Mouse (Mus musculus) ES-E14 (cell line): ENCODE data around the gene Hoxb5. TPM values are rescaled to one million over a fixed set of nuclear protein-coding genes. Genes with fewer than 3 reads are reported as not detected.

Source experiments
- DNase-seq: peaks from one replicate; pipeline ENCODE4 v3.0.0-alpha.2; 2013; ENCODE audit warnings: low read depth, low spot score
- H3K27ac ChIP-seq: 2 replicates; pipeline ENCODE4 v1.5.1; 2012; ENCODE audit warnings: low read depth, mild to moderate bottlenecking, low read length, moderate library complexity, mixed read lengths; ENCODE audit not compliant: poor library complexity, insufficient read depth, severe bottlenecking
- H3K36me3 ChIP-seq: 2 replicates; pipeline ENCODE4 v1.6.1; 2012; ENCODE audit warnings: mild to moderate bottlenecking, low read length, moderate library complexity, mixed read lengths; ENCODE audit not compliant: control insufficient read depth, poor library complexity, insufficient read depth, severe bottlenecking
- H3K4me1 ChIP-seq, 2 experiments: fragments of 150-350 bp in 1 of 2; sonication (generic) in 1 of 2; 2 replicates each; pipeline ENCODE4 v1.6.1; 2012; ENCODE audit warnings: low read length in 2 of 2, mild to moderate bottlenecking in 1 of 2, mixed read lengths in 1 of 2; ENCODE audit not compliant: control insufficient read depth in 2 of 2, insufficient read depth in 2 of 2, poor library complexity in 1 of 2
- H3K4me3 ChIP-seq, 2 experiments: fragments of 150-350 bp in 1 of 2; sonication (generic) in 1 of 2; 2 replicates each; pipeline ENCODE4 v1.5.1; 2012; ENCODE audit warnings: low read length in 2 of 2, low read depth in 1 of 2, mild to moderate bottlenecking in 1 of 2, mixed read lengths in 1 of 2; ENCODE audit not compliant: insufficient read depth in 1 of 2, poor library complexity in 1 of 2, severe bottlenecking in 1 of 2
- H3K9ac ChIP-seq: 2 replicates; pipeline ENCODE4 v1.6.1; 2012; ENCODE audit warnings: low read depth, mild to moderate bottlenecking, low read length, mixed read lengths; ENCODE audit not compliant: poor library complexity, insufficient read depth, severe bottlenecking
- H3K9me3 ChIP-seq: fragments of 150-350 bp; sonication (generic); 2 replicates; pipeline ENCODE4 v1.6.1; 2012; ENCODE audit warnings: low read depth, mild to moderate bottlenecking, low read length; ENCODE audit not compliant: control insufficient read depth, insufficient read depth
- CHD2 ChIP-seq: IDR thresholded peaks from 2 replicates; pipeline ENCODE4 v1.6.1; 2014; ENCODE audit warnings: mild to moderate bottlenecking, low read depth, low read length, inconsistent platforms
- HCFC1 ChIP-seq: IDR thresholded peaks from 2 replicates; pipeline ENCODE4 v1.6.1; 2012; ENCODE audit warnings: low read length, inconsistent platforms, borderline replicate concordance; ENCODE audit not compliant: insufficient read depth
- MAFK ChIP-seq: IDR thresholded peaks from 2 replicates; pipeline ENCODE4 v1.6.1; 2014; ENCODE audit warnings: mild to moderate bottlenecking, low read depth, low read length, inconsistent platforms; ENCODE audit not compliant: insufficient read depth
- ZC3H11A ChIP-seq: IDR thresholded peaks from 2 replicates; pipeline ENCODE4 v1.6.1; 2012; ENCODE audit warnings: low read depth, mild to moderate bottlenecking, inconsistent platforms, low read length, borderline replicate concordance
- ZNF384 ChIP-seq: IDR thresholded peaks from 2 replicates; pipeline ENCODE4 v1.6.1; 2012; ENCODE audit warnings: low read depth, low read length, inconsistent platforms
- in situ Hi-C, 2 experiments: fragments of 600-800 bp; cut with MboI; formaldehyde crosslinking; loops; one replicate each; pipeline ENCODE4 v1.15.1; 2025; ENCODE audit warnings: low sequenced_read_pairs in 2 of 2, inconsistent platforms in 1 of 2; ENCODE audit not compliant: unreplicated experiment in 2 of 2
- total RNA-seq: library from RNA; depleted of rRNA; stranded (reverse); fragments of 300-350 nt; gene quantifications from 2 replicates; pipeline ENCODE4 v1.2.3, GENCODE M21; 2012

Gene Hoxb5
- total RNA-seq, 1 experiment, result 0.09 TPM

DNA sequence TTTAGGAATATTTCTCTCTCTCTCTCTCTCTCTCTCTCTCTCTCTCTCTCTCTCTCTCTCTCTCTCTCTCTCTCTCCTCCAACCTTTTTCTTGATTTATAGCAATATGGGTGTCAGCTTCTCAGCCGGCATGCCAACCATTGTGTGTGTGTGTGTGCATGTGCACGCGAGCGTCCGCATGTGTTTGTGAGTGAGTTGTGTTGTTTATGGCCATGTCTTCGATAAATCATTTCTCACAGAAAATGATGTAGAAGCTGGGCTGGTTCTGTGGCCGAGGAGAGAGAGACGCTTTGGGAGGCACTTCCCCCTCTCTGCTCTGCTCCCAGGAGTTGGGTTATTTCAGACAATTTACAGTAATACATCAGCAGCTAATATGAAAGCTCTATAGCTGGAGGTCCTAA, 25.5 kb downstream of the Hoxb5 start:
- no peak overlapping the region for H3K27ac ChIP-seq
- in situ Hi-C loops, result loop anchor here in 1 of 2 experiments (5.0 kb wide), 1 partner anchor 46 kb away; the partner anchor contains the start of gene Hoxb8

DNA sequence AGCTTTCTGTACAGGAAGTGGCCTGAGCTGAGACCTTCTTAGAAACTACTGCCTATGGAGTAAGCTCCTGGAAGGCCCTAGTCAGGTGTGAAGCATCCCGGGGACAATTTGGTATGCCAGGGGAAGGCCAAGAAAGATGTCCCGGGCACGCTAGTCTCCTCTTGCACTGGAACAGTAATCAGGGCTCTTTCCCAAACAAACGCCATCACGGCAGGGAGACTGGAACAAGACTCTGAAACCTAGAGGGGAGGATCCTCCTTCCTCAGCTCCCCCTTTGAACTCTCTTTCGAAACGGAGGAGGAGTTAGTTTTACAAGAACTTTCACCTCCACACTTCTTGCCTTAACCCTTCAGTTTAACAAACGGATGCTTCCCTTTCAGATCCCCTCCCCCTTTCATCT, 29.0 kb downstream of the Hoxb5 start:
- no peaks in the 10 kb centered on the region for H3K9me3 ChIP-seq
- in situ Hi-C loops, result loop anchor here (10.0 kb wide), 3 partner anchors 47 to 157 kb away; partner anchors contain the start of genes Hoxb13 (in 1 of the 2), Hoxb7 (in 1 of the 2) and Hoxb8 (in 1 of the 2)
- no peak overlapping the region for H3K4me3 ChIP-seq
- H3K27ac ChIP-seq, result no peak overlapping the region
- TF ChIP-seq HCFC1, result no peak
- no peak for TF ChIP-seq MAFK
- TF ChIP-seq CHD2, result no peak
- no peak for TF ChIP-seq ZC3H11A
- no peak for TF ChIP-seq ZNF384
- no peak overlapping the region for H3K9ac ChIP-seq
- DNase-seq, result no peak
- H3K4me1 ChIP-seq, result no peaks in the 10 kb centered on the region
- no peaks in the 10 kb centered on the region for H3K36me3 ChIP-seq

More for the DNA sequence above, 25.5 kb downstream of the Hoxb5 start:
- Histone ChIP-seq H3K4me3 (no peak overlapping the region), H3K36me3 (no peaks in the 10 kb centered on the region), H3K9me3 (no peaks in the 10 kb centered on the region), H3K4me1 (no peaks in the 10 kb centered on the region), H3K9ac (no peak overlapping the region)
- no peak for DNase-seq
- no peak for TF ChIP-seq CHD2
- TF ChIP-seq ZNF384, result no peak
- TF ChIP-seq ZC3H11A, result no peak
- TF ChIP-seq MAFK, result no peak
- no peak for TF ChIP-seq HCFC1

DNA sequence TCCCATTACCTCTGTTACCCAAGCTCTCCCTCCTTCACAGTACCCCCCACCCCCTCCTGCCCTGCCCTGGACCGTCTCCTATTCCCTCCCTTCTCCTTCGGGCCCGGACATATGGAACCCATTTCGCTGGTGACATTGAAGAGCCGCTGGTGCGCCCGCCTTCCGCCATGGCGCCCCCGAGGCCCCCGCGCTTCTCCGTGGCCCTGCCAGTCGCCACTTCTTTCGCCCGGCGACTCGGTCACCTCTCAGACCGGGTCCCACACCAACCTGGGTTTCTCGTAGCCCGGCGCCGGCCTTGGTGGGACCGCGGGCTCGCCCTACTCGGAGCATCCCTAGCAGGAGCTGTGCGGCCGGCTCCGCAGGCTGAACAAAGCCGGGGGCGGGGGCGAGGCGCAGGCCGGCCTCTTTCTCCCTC, 29.5 kb downstream of the Hoxb5 start:
- peak overlapping the region; percentile 13 to 37; a peak in 2 of 4 replicates for H3K4me3 ChIP-seq
- TF ChIP-seq MAFK (no peak), CHD2 (no peak), ZC3H11A (no peak), ZNF384 (no peak)
- DNase-seq, result no peak
- H3K36me3 ChIP-seq, result no peaks in the 10 kb centered on the region
- H3K27ac ChIP-seq, result no peak overlapping the region
- no peak overlapping the region for H3K9ac ChIP-seq
- no peaks in the 10 kb centered on the region for H3K9me3 ChIP-seq
- in situ Hi-C loops, result loop anchor here (10.0 kb wide), 3 partner anchors 48 to 158 kb away; partner anchors contain the start of genes Hoxb13 (in 1 of the 2), Hoxb7 (in 1 of the 2) and Hoxb8 (in 1 of the 2)
- no peaks in the 10 kb centered on the region for H3K4me1 ChIP-seq

DNA sequence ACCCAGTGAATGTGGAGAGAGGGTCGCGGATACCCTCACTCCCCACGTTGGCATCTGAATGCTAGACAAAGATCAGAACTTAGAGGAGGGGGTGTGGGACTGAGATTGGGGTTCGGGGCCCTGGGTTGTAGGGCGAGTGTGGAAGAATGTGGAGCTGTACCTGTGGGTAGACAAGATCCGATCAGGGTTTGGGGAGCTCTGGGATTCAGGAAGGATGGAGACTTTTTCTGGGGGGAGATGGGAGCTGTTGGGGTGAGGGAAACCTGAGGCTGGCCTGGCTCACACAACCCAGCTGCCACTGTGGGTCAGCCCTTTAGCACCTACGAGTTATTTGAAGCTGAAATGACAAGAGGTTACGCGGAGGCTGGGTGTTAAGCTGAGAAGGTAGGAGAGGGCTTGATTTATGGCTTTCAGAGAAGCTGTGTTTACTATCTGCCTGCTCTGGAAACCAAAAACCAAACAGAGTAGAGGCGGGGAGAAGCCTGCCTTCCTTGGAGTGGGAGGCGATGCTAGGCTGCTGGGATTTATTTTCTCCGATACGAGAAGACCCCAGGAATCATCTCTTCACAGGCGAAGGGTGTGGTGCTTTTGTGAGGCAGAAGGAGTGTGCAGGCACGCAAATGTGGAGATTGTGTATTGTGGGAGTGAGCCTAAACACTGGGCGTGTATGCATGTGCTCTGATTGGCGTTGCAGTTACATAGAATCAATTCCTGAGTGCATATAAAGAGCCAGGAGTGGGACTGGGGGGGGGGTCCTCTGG, 30.3 kb downstream of the Hoxb5 start:
- in situ Hi-C loops, result loop anchor here (10.0 kb wide), 3 partner anchors 49 to 159 kb away; partner anchors contain the start of genes Hoxb13 (in 1 of the 2), Hoxb7 (in 1 of the 2) and Hoxb8 (in 1 of the 2)
- TF ChIP-seq ZNF384 (no peak), ZC3H11A (no peak), HCFC1 (no peak), MAFK (no peak), CHD2 (no peak)
- Histone ChIP-seq H3K9me3 (no peaks in the 10 kb centered on the region), H3K27ac (no peak overlapping the region), H3K4me1 (no peaks in the 10 kb centered on the region), H3K36me3 (no peaks in the 10 kb centered on the region), H3K9ac (no peak overlapping the region), H3K4me3 (peak overlapping the region in 1 of 2 experiments; percentile 37; a peak in 1 of 4 replicates)
- DNase-seq, result no peak
